In genomic region chr1:153697581-153698251, GRCm38 (mm10) we compare ENCODE assay signal across 13 mouse cellular contexts. TPM values are rescaled to one million over a fixed set of nuclear protein-coding genes. Genes with fewer than 3 reads are reported as not detected.
DNase-seq lines count a peak whose midpoint lies in the region; ATAC-seq lines count a peak whose summit lies in the region.
"Had no signal": no experiment of that assay in that cellular context is flagged by ENCODE, and none has a peak within 500 bp of the region (broad histone marks: within the 10 kb centered on the region; RNA-seq: fewer than 3 reads in every experiment).

No protein-coding gene starts in this region.

- H3K4me2 ChIP-seq in liver, embryonic 12.5 days = no peak overlapping the region
- H3K4me2 ChIP-seq in forebrain, embryonic 12.5 days = no peak overlapping the region
- H3K4me2 ChIP-seq in neural tube, embryonic 14.5 days (ENCODE audit: low read depth, low read length) = no peak overlapping the region
- H3K4me2 ChIP-seq: kidney, embryonic 15.5 days; limb, embryonic 13.5 days had no signal

- no peak overlapping the region for H3K27ac ChIP-seq in liver, embryonic 12.5 days
- no peak overlapping the region for H3K27ac ChIP-seq in forebrain, embryonic 12.5 days
- no peak overlapping the region for H3K27ac ChIP-seq in neural tube, embryonic 14.5 days (ENCODE audit: low read depth, low read length)

- no peak for DNase-seq in liver
- peak; percentile 72 for DNase-seq in cerebellum, adult 11-12 months
- DNase-seq in layer of hippocampus, adult 9-10 months (ENCODE audit: low spot score) = no peak
- no peak for DNase-seq in spleen, adult 12 weeks (ENCODE audit: low spot score)
- DNase-seq in right cerebral cortex, postnatal 14 days = no peak
- DNase-seq: heart, adult 18-20 months; heart, postnatal 4 days had no signal

- H3K36me3 ChIP-seq in liver, embryonic 12.5 days = no peaks in the 10 kb centered on the region
- peaks cover 10% of the 10 kb centered on the region; the same call in 1 of the 2 replicates for H3K36me3 ChIP-seq in forebrain, embryonic 12.5 days (replicated peaks)
- 0 out of 2 replicates have a peak, but pooled peaks cover 2% of the 10 kb centered on the region for H3K36me3 ChIP-seq in neural tube, embryonic 14.5 days (ENCODE audit: control insufficient read depth, insufficient read depth, low read length)
- H3K36me3 ChIP-seq: kidney, embryonic 15.5 days; limb, embryonic 13.5 days had no signal

- 0 out of 2 replicates have a peak, but pooled peaks have one; percentile 49 for ATAC-seq in liver, embryonic 12.5 days
- ATAC-seq in forebrain, embryonic 12.5 days (ENCODE audit: low FRiP score) = peak; percentile 72; the same call in 1 of the 2 replicates
- ATAC-seq in neural tube, embryonic 14.5 days (ENCODE audit: low read depth) = peak; percentile 47; the same call in 1 of the 2 replicates

- no peaks in the 10 kb centered on the region for H3K27me3 ChIP-seq in liver, embryonic 12.5 days (replicated peaks)
- H3K27me3 ChIP-seq in forebrain, embryonic 12.5 days = no peaks in the 10 kb centered on the region
- H3K27me3 ChIP-seq in neural tube, embryonic 14.5 days (ENCODE audit: control insufficient read depth, insufficient read depth, low read length) = no peaks in the 10 kb centered on the region
- H3K27me3 ChIP-seq: kidney, embryonic 15.5 days; limb, embryonic 13.5 days had no signal

- no peaks in the 10 kb centered on the region for H3K9me3 ChIP-seq in liver, embryonic 12.5 days (replicated peaks)
- H3K9me3 ChIP-seq in forebrain, embryonic 12.5 days = no peaks in the 10 kb centered on the region
- H3K9me3 ChIP-seq in neural tube, embryonic 14.5 days (ENCODE audit: control insufficient read depth, low read length) = no peaks in the 10 kb centered on the region
- H3K9me3 ChIP-seq: kidney, embryonic 15.5 days; limb, embryonic 13.5 days had no signal

- H3K4me1 ChIP-seq in liver, embryonic 12.5 days = no peaks in the 10 kb centered on the region
- H3K4me1 ChIP-seq in forebrain, embryonic 12.5 days = peaks cover 30% of the 10 kb centered on the region
- 0 out of 2 replicates have a peak, but pooled peaks cover 3% of the 10 kb centered on the region for H3K4me1 ChIP-seq in neural tube, embryonic 14.5 days (ENCODE audit: control insufficient read depth, insufficient read depth, low read length)

- H3K9ac ChIP-seq in liver, embryonic 12.5 days = no peak overlapping the region
- H3K9ac ChIP-seq in forebrain, embryonic 12.5 days = no peak overlapping the region
- H3K9ac ChIP-seq in neural tube, embryonic 14.5 days (replicated peaks; ENCODE audit: low read depth, low read length) = no peak overlapping the region
- H3K9ac ChIP-seq: kidney, embryonic 15.5 days; limb, embryonic 13.5 days had no signal

- 70% methylated on average over 16 of the region's 16 CpGs for WGBS in liver, embryonic 12.5 days (ENCODE audit: insufficient replicate concordance)
- 69% methylated on average over 16 of the region's 16 CpGs for WGBS in forebrain, embryonic 12.5 days
- 50% methylated on average over 16 of the region's 16 CpGs for whole genome bisulfite sequencing in neural tube, embryonic 14.5 days

- no peak overlapping the region for H3K4me3 ChIP-seq in liver, embryonic 12.5 days
- H3K4me3 ChIP-seq in forebrain, embryonic 12.5 days (replicated peaks) = no peak overlapping the region
- no peak overlapping the region for H3K4me3 ChIP-seq in neural tube, embryonic 14.5 days (ENCODE audit: low read depth, low read length)
- H3K4me3 ChIP-seq: kidney, embryonic 15.5 days; limb, embryonic 13.5 days had no signal

RNA-seq across cellular contexts. Expression of gene Rgs16, which starts 42.4 kb away (rescaled TPM):
- 0.57 and 0.81 TPM in 2 replicates for polyA plus RNA-seq in liver, embryonic 12.5 days (2016; fragmentation: Nextera tagmentation; extraction: Ambion mirVana)
- polyA plus RNA-seq in forebrain, embryonic 12.5 days (2016; fragmentation: Nextera tagmentation; extraction: Ambion mirVana) = 46.6 and 49.3 TPM in 2 replicates
- 5.8 and 8.3 TPM in 2 replicates for polyA plus RNA-seq in neural tube, embryonic 14.5 days (2014; fragmentation: Nextera tagmentation; extraction: Ambion mirVana)

RNA-seq across cellular contexts. Expression of gene Rgs8, which starts 44.9 kb away (rescaled TPM):
- polyA plus RNA-seq in liver, embryonic 12.5 days (2016; fragmentation: Nextera tagmentation; extraction: Ambion mirVana) = 0.10 and 0.22 TPM in 2 replicates
- 24.3 and 25.1 TPM in 2 replicates for polyA plus RNA-seq in forebrain, embryonic 12.5 days (2016; fragmentation: Nextera tagmentation; extraction: Ambion mirVana)
- polyA plus RNA-seq in neural tube, embryonic 14.5 days (2014; fragmentation: Nextera tagmentation; extraction: Ambion mirVana) = 12.1 and 15.3 TPM in 2 replicates
- polyA plus RNA-seq: urinary bladder, adult 2 months had no signal

RNA-seq across cellular contexts. Expression of gene Rnasel, which starts 51.5 kb away (rescaled TPM):
- polyA plus RNA-seq in liver, embryonic 12.5 days (2016; fragmentation: Nextera tagmentation; extraction: Ambion mirVana) = 10.4 TPM in 2 replicates
- 29.1 and 31.6 TPM in 2 replicates for polyA plus RNA-seq in forebrain, embryonic 12.5 days (2016; fragmentation: Nextera tagmentation; extraction: Ambion mirVana)
- polyA plus RNA-seq in neural tube, embryonic 14.5 days (2014; fragmentation: Nextera tagmentation; extraction: Ambion mirVana) = 38.0 and 41.1 TPM in 2 replicates

Comparison
In these comparisons a context has a peak if more than half of its experiments do, and no peak if none do; other contexts are left out.
1. RNA of gene Rgs8, which starts 44.9 kb away (polyA plus RNA-seq): 24.3 to 25.1 TPM in forebrain, embryonic 12.5 days and 12.1 to 15.3 TPM in neural tube, embryonic 14.5 days; 0.10 to 0.22 TPM in liver, embryonic 12.5 days; every median in the first group is over 10 times any median in the second.
2. Peak in every context shown above with its lines, with median percentiles within 50 percentile points of each other: ATAC-seq.